Mouse (Mus musculus) E14TG2a.4 (cell line): ENCODE measurements around the gene Tor1aip2.

Source experiments
- CTCF ChIP-seq: conservative IDR thresholded peaks from 2 replicates; pipeline ENCODE4 v1.5.1; 2014; ENCODE audit warnings: low read length
- NANOG ChIP-seq: IDR thresholded peaks from 2 replicates; pipeline ENCODE4 v1.6.1; 2014; ENCODE audit warnings: borderline replicate concordance, low read length, mixed read lengths
- POU5F1 ChIP-seq: IDR thresholded peaks from 2 replicates; pipeline ENCODE4 v1.6.1; 2014; ENCODE audit warnings: low read length, borderline replicate concordance

DNA sequence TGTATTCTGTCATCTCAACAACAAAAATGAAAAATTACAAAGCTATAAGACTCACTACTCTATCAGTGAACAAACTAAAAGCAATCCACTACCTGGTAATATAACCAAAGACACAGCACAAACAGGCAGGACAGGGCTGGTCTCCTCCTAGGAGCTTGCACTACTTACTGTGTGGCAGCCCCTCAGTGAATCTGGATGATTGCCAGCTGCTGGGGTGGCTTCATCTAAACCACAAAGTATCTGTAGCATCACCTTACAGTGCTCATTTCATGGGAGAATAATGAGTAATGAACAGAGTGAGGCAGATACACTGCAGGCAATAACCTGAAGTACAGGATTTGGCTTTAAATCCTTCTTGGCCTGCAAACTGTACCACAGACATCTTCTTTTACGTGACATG lies 15.4 kb upstream of the Tor1aip2 start:
- TF ChIP-seq CTCF (no peak), NANOG (no peak), POU5F1 (no peak)
